Mouse (Mus musculus): Measurements from ENCODE around the gene Dnajc13.
A peak's percentile ranks its signal among the peaks of the same experiment; 100 is the strongest.

Dnajc13 gene

DNA sequence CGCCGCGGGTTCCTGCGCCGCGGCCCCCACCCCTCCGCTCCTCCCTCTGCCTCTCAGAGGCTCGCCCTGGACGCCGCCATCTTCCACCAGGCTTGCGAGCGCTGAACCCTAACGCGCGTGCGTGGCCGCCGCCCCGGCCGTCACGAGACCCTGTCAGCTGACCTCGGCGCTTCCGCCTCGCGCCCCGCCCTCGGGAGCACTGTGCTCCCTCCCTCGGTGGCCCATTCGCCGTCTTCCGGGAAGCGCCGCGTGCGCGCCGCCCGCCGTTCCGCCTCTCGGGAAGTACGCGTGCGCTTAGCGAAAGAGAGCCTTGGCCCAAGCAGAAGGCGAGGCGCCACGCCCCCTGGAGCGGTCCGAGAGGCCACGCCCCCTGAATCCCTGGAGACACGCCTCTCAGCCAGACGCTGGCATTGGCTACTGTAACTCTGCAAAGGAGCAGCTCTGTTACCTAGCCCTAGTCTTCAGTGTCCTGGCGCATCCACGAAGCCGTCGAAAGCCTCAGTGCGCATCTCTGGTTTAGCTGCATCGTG, at the start of gene Dnajc13:
Gene Dnajc13, minus strand, starts transcription at position 108 of the 530 bp plus-strand sequence.
- DNase-seq: peak; percentile 100

DNA sequence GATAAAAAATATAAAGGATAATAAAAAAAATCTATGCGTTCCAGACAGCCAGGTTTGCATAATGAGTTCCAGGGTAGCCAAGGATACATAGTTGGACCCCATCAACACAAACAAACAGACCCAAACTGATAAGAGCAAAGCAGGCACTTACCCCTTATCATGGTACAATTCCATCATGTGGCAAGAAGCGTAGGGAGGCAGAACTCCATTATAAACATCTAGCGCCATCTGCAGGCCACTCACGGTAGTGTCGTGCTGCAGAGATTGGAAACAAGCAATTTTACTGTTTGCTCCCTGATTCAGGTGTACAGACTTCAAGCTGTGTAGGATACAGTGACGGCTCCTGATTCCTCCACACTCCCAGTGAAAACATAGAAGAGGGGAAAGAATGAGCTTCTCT, 44.0 kb upstream of the Dnajc13 start:
- peak; percentile 82 for DNase-seq

DNA sequence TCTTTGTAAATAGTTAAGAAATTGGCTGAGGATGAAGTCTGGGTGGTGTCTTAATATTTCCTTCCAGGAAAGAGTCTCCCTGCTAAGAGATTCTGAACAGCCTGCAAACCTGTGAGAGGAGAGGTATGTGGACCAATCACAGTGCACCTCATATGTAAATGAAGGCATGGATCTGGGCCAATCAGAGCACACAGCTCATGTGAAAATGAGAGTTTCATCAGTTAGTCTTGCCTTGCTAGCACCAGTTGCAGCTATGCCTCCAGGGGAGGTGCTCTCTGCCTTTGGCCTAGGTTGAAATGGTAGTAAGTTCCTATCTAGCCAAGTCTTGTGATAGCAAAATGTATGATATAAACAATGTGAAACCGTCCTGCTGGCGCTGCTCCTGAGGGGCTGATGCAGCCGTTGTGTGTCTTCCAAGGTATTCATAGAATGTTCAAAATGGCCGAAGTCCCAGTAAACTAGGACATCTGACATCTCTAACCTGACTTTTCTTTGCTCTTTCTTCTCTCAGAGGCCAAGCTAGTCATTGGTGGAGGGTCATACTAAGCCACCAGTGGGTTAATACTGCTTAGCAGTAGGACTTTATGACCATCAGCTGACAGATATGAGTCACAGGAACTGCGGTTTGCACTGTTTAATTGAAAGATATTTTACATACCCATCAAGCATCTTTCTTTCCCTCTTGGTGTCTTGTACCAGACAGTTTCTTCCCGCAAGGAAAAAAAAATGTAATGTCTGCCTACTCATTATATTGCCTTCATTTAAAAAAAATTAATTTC, 42.8 kb upstream of the Dnajc13 start:
- DNase-seq: peak; percentile 13

DNA sequence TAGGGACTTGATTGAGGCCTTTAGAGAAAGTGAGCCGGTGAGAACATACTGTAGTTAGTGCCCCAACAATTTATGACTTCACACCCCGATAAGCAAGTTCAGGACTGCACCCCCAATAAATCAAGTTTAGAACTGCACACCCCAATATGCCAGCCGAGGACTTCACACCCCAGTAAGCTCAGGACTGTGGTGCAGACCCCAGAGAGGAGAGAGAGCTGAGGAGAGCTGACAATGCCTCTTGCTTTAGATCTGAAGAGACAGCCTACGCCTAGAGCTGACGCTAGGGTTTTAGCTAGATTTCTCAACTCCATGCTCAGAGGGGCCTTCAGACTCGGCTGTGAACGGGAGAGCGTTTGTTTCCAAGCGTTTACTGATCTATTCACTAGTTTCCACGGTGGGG, 42.1 kb upstream of the Dnajc13 start:
- DNase-seq: peak; percentile 16

DNA sequence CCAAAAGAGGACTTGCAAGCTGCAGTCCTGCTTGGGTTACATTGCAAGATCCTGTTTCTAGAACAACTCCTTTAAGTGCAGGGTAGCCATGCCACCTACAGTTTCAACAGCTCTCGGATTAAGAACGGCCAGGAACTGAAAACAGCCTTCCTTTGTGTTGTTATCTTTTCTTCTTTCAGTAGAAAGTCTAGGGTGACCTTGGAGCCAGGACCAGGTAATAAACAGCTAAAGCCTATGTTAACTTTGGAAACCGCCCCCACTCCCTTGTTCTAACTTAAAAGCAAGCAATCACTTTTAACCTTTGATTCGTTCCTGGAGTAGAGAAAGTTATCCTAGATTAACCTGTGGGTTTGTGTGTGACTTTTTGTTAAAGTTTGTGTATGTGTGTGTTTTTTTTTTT, 41.6 kb upstream of the Dnajc13 start:
- peak; percentile 24 for DNase-seq

DNA sequence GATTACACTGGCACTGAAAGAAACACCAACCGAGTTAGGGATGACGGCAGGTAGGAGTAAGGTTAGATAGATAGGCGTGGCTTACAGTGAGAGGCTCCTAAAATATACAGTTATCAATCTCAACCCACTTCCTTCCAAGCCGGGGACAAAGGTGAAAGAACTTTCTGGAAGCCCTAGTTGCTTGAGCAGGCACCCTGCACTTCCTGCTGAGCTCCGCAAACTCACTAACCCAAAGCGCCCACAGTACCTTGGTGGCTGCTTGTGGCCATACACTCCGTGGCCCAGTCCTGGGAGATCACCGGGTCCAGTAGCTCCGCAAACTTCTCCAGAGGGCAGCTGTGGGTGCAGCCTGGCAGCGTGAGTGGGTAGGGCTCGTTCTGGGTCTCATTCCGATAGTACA, 37.8 kb upstream of the Dnajc13 start:
- DNase-seq: peak; percentile 31

DNA sequence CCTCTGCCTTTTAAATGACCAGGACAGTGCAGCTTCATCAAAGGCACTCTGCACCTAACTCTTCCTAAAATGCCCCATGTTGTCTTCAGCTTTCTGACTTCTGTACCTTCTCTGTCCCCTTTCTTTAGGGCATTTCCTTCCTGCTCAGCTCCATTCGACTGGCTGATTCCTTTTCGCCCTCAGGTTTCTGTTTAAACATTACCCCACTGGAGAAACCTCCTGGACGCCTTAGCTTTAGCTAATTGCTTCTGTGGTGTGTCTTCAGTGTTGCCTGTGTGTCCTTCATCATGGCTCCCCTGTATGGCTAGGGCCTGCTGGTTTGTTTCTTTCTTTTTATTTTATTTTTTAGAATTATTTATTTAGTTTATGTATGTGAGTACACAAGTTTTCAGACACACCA, 34.3 kb upstream of the Dnajc13 start:
- DNase-seq: no peak

DNA sequence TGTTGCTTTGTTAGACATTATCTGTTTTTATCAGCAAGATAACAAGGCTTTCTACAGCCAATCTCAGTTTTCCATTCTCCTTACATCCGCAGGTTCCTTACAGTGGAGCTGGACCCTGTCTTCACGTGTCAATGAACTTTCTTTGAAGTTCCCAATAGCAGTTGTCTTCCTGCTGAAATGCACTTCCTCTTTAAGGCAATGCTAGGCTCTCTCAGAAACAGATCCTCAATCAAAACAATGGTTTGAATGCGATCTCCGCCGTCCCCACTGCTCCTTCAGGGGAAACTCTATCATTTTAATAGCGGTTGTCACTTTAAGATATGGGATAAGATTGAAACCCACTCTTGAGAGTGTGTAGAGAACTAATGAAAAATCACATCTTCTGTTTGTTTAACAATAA, 22.2 kb upstream of the Dnajc13 start:
- no peak for DNase-seq

DNA sequence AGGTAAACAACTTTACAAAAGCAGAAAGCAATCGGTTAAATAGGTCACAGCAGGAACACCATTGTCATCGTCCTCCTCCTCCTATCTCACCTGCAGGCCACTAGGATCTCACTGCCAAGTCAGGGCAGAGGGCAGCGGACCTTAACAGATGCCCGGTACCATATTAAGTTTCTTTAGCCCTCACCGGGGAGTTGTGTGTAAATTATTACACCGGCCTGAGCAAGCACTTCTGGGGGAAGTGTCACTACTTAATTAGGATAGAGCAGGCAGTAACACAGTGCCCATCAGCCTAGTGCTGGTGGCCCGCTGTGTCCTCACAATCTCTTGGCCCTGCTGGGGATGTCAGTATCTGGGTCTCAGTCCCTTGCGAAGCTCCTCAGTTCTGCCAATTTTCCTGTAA, 19.8 kb upstream of the Dnajc13 start:
- peak; percentile 69 for DNase-seq

DNA sequence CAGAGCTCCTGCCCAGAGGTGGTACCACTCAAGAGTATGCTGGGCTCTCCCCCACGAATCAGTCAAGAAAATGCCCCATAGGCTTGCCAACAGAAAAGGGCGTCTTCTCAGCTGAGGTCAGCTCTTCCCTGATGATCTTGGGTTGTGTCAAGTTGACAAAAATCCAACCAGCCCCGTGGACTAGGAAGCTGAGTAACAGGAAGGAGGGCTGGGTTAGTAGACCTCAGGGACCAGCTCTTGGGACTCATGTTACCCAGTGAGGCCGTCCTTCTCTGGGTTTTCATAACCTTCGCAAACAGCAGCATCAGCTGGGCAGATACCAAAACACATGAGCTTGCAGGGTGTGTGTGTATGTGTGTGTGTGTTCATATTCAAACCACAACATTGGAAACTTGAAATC, 19.0 kb upstream of the Dnajc13 start:
- DNase-seq: no peak

DNA sequence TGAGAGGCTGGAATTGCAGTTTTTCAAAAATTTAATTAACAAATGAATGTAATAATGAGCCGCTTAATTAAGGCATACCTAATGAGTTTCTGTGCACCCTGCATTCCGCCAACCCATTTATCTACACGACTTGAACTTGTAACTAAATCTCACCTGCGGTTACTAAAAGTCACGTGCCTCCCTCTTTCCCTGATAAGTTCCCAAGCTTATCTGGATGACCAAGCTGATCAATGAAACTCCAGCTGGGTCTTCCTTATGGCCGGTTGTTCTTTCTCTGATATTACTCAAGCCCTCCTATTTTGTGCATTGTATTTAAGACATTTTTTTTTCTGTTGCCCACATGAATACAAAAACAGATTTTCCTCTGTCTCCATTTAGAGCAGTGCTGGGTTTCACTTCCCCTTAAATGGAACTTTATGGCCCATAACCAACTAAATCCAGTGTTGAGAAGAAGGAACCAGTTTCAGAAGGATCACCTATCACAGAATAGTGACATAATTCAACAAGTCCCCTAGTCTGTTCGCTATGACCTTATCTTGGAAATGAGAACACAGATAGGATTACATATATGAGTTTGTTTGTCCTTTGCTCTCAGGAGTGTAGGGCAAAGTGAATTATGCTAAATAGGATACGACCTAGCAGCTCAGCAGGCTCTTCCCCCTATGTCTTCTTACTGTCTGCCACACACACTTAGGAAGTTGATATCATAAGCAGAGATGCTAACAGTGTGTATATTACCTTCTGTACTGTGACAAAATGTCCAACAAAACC, 18.2 kb upstream of the Dnajc13 start:
- no peak for DNase-seq

DNA sequence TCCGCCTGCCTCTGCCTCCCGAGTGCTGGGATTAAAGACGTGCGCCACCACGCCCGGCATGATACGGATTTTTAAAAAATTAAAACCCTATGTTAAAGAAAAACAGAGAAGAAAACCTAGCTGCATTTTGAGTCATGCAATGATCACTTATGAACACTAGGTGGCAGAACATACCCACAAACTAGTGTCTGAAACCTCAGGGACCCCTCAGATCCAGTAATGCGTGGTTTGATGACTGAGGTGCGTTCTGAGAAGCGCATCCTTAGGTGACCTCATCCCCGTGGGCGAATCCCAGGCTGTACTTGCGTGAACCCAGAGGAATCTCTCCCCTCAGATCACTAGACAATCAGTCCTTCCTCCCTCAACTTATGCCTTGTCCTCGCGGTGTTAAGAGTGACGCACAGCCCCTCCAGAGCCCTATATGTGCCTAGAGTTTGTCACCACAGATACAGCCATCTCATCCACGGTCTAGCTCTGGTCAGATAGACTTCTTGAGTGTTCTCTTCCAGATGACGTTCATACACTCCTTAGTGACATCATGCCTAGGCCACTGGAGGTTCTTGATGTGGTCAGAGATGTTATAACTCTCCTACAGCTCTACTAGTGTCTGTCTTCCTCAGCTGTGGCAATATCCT, 14.9 kb upstream of the Dnajc13 start:
- peak; percentile 34 for DNase-seq

DNA sequence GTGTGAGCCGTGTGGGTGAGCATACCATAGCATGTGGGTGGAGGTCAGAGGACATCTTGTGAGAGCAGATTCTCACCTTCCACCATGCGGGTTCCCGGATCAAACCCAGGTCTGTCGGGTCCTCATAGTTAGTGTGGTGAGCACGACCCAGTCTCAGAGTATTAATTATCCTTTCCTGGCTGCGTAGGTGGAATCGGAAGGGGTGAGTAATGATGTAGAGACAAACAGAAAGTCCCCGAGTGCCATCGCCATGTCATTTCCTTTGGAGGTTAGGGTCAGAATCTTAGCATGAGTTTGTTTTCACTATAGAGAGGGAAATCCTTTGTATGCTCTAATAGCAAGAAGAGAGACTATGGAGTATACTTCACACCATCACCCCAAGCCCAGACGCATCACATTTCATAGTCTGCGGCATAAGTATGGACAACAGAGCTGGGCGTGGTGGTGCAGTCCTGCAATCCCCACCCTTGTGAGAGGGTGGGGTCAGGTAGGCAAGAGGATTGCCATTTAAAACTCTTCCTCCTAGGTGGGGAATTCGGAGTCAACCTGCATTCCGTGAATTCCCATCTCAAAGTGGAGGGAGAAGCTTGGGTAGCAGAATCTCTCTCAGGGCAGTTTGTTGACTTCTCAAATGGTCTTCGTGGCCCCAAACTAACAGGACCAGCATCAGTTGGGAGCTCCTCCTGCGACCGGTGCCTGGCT, 12.5 kb upstream of the Dnajc13 start:
- no peak for DNase-seq

DNA sequence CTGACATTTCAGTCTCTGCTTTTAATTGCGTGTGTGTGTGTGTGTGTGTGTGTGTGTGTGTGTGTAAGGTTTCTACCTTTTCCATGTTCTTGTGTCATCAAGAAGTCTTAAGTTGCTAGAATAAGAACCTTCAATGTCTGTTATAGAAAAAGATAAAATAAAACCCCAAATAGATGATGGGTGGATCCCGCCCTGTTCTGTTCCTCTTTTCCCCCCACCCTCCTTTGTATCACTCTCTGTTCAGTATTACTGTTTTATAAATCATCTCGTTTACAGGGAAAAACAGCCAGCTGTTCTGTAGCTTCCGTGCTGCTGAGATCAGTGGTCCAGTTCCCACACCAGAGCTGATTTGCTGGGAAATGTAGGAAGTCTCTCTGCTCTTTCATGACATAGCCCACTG, 9.3 kb upstream of the Dnajc13 start:
- no peak for DNase-seq

DNA sequence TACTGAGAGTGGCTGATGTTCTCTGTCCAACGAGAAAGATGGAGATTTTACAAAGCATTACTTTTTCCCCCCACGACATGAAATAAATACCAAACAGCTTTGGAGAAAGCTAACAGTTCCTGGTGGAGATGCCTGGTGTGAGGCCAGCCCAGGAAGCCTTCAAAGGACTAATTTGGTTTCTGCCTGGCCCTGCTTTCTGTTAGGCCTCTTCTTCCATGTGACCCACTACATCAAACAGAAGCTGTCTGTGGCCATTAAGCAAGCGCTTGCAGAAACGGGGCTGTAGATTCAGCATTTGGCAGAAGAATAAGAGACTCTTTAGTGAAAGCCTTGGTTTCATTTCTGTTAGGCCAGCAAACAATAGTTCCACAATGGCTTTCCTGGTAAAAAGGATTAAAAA, 8.9 kb upstream of the Dnajc13 start:
- DNase-seq: no peak

DNA sequence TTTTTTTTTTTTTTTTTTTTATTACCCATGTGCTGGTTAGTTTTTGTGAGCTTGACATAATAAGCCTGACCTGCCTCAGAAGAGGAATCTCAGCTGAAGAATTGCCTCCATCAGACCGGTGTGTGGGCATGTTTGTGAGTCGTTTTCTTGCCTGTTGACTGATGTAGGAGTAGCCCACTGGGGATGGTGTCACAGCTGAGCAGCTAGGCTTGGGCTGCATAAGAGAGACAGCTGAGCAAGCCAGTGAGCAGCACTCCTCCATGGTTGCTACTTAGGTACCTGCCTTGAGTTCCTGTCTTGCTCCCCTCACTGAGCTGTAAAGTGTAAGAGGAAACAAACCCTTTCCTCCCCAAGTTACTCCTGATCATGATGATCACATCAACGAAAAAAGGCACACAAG, 7.2 kb upstream of the Dnajc13 start:
- DNase-seq: no peak

DNA sequence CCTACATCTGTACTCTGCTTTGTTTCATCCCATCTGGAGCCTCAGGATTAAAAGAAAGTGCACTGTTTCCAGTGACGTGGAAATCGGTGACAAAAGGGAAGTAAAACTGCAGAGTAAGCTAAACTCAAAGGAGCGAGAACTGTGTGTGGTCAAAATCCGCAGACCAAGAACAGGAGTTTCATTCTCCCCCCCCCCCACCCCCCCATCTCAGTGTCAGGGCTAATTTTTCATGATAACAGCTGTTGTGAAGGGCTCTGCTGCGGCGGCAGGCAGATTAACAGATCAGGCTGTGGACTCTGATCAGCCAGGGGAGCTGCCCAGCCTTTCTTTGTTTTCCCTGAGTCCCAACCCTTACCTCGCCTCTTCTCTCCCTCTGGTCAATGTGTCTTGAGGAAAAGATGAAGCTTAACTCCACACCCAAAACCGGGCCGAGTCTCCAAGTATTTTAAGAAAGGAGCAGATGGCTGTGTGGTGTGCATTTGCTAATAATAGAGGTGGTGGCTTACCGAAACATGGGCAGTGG, 6.7 kb upstream of the Dnajc13 start:
- DNase-seq: no peak

DNA sequence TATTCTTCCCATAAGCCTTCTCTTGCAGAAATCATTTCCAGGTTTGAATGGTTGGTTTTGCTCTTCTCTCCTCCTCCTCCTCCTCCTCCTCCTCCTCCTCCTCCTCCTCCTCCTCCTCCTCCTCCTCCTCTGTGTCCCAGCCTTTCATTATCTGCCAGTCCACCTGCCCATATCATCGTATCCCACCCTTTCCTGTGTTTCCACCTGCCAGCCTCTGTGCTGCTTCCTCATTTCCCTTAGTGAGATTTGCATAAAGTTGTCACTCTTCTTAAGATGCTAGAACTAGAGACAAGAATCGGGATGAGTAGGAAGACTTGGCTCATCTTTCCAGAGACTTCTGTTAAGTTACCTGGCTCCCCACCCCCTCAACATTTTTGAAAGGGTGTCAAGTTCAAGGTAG, 1.8 kb upstream of the Dnajc13 start:
- no peak for DNase-seq

DNA sequence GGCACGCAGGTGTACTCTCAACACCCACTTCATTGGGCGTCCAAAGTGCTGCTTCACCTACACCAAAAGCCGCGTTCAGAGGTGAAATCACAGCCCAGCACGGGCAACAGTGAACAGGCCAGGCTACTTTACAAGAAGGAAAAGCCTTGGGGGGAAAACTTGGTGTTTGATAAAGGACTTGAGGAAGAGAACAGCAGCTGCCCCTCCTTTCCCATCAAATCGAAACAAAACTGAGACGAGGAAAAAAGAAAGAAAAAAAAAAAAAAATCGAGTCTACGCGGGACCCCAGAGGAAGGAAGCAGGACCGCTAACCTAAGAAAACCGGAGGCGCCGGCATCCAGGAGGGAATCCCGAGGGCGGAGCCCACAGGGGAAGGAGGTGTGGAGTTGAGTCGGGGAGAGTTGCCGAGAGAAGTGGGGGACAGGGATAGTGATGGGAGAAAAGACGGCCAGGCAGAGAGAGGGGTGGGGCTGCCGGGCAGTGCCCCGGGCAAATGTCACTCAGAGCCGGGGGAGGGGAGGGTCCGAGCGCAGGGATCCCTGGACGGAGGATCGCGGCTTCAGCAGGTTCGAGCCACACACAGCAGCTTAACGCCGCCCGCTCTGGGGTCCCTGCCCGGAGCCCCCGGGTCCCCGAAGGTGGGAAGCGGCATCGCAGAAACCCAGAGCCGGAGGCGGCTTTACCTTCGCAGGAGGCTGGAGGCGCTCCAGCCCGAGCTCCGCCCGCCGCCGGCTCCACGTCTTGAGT, 541 bp downstream of the Dnajc13 start:
- DNase-seq: peak; percentile 74

DNA sequence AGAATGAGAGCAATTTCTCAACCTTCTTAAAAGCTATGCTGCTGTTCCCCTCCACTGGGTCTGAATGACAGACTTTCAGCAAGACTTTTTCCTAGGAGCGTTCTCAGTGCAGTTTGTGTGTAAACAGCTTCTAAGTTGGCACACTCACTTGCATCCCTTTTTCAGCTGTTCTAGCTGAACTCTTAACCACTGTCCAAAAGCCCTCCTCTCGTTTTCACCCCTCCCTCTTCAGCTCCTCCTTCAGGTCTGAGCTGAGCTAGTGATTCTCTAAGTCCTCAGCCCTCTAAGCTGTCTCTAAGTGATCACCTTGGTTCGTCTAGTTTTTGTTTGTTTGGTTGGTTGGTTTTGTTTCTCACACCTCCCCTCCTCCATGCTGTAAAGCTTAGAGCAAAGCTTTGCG, 2.4 kb downstream of the Dnajc13 start:
- DNase-seq: peak; percentile 51

DNA sequence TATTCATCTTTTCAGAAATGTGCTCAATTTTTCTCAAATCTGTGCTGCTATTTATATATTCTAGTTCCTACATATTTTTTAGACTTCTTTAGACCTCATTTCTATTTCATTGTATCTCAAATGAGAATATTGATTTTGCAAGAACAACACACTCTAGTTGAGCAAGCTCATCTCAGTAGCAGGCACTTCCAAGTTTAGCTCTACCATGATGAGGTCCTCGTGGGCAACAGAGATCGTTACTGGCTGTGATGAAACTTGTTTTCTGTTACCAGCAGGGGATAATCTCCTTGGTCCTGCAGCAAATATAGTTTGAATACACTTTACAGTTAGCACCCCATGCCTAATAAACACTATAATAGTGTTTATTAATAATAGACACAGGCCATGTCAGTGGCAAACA, 6.6 kb downstream of the Dnajc13 start:
- DNase-seq: no peak
